Mouse (Mus musculus): ENCODE results near the gene Usp35.

Gene Usp35

DNA sequence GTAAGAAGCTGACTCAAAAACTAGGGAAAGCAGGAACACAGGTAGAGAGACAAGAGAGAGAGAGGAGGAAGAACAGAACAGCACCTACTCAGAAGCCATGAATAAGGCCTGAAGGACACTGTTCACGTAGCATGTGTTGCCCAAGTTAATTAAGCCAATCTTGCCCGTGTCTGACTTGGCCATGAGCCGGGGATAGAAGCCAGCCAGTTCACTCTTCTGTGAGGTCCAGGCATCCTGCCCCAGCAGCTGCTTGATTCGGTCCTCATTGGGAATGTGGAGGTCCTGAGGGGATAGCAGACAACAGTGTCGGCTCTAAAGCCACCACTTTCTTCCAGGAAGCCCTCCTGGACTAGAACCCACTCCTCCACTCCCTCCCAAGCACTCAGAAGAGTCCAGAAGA, 17.2 kb downstream of the Usp35 start:
- no peak for DNase-seq (ENCODE audit: low read depth, low spot score)

DNA sequence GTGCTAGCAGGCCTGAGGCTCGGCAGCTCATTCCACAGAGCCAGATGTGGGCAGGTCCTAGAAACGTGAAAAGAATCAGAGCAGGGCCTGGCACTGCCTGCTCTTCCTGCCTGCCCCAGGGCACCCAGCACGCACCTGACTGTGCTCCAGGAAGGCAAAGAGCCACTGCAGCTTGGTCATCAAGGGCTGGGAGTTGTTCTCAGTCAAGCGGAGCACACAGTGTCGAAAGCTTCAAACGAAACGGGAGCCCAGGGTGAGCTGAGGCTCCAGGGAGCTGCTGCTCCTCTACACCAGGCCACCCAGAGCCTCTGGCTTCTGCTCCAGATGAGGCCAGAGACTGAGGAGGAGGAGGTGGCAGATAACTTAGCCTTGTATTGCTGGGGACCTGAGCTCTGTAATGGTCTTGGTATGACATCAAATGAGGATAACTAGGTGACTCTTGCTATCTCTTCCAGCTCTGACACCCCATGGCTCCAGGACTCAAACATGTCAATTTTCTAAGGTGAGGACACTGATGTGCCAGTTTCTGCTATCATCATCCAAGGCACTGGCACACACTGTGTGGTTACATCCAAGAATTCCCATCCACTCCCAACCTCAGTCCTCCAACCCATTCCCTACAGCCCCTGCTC, 18.3 kb downstream of the Usp35 start:
- DNase-seq (ENCODE audit: low read depth, low spot score): no peak

DNA sequence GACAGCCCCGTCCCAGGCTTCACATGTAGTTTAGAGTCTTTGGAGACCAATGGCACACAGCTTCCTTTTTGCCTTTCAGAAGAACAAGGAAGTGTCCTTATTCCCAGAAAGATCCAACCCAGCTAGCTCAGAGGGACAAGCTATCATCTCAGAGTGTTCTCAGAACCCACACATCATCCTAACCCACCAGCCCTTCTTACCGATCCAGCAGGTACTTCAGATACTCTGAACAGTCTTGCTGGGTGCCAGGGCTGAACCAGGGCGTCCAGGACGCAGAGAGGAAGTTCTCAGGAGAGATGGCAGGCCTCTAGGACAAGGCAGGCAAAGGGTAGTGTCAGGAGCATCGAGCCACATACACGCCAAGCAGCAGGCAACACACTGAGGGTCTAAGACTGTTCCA, 19.0 kb downstream of the Usp35 start:
- no peak for DNase-seq (ENCODE audit: low read depth, low spot score)

DNA sequence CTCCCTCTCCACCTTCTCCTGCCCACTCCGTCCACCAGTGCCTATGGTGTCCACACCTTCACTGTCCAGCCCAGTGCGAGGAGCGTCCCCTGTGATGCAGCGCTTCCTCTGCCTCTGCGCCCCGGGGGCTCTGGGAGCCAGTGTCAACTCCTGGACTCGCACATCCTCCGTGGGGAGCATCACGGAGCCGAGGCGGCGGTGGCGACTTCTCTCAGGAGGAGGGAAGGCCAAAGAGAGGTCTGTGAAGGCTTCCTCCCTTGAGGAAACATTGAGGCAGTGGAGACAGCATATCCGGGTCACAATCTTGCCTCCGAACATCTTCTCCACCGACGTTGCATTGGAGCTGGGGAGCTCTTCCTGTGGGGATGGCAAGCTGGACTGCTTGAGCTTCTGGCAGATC, 19.6 kb downstream of the Usp35 start:
- DNase-seq (ENCODE audit: low read depth, low spot score): no peak

DNA sequence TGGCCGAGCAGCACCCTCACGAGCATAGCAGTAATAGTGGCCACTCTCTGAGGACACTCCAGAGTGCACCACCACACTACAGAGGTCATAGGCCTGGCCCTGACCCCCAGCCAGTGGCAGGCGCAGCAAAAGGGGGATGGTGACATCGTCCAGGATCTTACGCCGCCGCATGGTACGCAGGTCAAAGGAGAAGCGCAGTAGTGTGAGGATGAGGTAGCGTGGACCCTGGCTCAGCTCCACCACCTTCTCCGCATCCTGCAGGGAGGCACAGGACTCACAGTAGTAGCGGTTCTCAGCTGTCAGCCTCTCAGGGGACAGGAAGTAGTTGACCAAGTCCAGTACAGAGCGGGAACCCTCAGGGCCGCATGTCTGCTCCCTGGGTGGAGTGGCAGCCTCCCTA, 20.2 kb downstream of the Usp35 start:
- DNase-seq (ENCODE audit: low read depth, low spot score): no peak

DNA sequence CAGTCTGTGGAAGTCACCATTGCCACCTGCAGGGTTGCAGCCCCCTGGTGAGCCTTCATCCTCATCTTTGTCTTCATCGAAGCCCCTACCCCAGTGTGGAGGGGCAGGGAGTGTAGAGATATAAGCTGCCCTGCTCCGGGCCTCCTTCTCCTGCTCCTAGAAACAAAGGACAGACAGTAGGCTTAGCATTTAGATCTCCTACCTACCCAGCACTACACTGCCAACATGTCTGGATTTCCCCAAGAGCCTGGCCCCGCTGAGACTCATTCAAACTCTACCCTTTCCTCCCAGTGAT, 21.5 kb downstream of the Usp35 start:
- DNase-seq (ENCODE audit: low read depth, low spot score): no peak

DNA sequence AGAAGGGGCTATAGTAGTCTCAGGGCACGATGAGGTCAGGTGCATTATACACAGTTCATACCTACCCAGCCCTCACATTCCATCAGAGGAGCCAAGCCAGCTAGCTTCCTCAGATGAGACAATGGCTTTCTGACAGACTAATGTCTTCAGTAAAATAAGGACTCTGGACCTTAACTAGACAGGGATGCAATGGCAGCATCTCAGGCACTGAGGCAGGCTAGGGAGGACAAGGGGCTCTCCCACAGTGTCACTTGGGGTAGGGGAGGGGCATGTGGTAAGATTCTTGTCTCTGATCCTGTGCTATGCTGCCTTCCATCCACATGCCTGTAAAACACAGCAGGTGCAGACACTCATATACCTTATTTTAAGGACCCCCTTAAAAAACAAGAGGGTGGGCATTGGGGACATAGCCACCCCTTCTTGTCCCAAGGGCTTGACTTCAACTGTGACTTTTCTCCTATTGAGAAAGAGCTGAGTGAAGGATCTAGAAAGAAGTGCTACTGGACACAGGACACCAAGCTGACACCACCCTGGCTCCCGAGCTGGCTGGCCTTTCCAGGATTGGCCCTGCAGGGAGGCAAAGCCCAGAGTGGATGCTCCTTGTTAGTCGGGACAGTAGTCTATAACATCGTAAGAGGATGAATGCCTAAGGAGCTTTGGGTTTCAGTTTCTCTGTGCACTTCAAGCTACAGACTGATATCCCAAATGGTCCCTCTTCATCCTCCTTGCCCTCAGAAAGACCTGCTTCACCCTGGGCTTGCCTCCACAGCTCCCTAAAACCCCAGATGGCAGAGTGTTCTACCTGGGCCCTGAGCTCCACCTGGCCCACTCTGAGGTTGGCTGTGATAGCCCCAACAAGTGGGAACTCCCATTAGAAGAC, 22.1 kb downstream of the Usp35 start:
- no peak for DNase-seq (ENCODE audit: low read depth, low spot score)

DNA sequence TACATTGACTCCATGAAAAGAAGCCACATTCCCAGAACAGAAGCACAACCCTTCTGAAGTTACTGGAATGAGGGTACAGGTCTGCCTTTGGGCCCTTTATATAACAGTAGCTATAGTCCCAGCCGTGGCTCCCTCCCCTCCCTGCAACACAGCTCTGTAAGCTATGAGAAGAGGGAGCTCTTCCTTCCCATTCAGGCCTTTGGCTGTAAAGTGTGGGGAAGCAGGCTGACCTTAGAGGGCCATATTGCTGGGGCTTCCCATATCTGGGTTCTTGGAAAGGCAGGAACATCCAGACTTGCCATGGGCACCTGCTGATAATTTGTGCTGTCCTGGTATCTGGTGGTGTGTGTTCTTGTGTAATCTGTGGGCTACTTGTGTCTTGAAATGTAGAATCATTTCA, 24.3 kb downstream of the Usp35 start:
- no peak for DNase-seq (ENCODE audit: low read depth, low spot score)

DNA sequence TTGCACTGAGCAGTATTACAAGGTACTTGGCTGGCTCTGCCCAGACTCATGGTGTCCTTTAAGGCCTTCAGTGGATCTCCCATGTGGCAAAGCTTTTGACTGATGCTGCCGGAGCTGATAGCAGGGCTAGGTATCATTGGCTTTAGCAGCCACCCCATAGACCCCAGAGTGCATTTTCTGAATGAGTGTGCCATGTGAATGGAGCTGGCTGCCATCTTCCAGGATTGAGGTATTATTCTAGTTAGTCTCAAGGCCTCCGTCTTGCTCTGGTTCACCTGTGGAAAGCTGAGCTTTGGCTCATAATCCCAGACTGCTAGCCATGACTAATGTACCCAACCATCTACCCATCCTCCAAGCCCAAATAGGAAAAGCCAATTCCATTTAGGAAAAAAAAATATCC, 25.0 kb downstream of the Usp35 start:
- no peak for DNase-seq (ENCODE audit: low read depth, low spot score)

DNA sequence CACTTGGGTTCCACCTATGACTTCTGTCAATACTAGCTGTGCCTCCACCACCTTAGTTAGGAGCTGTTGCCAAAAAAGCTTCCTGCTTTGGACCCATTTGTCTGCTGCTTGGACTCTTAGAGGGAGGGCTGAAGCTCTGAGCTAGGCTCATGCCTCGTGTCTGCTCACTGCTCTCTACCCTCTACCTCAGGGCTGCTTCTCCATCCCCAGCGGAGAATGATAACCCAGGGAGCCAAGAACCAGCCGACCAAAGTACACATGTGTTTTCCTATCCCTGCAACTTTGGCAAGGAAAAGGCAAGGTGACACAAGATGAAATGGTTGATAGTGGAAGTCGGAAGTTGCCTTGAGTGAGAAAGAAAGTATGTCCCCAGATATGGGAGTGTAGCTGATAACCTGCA, 26.6 kb downstream of the Usp35 start:
- no peak for DNase-seq (ENCODE audit: low read depth, low spot score)

DNA sequence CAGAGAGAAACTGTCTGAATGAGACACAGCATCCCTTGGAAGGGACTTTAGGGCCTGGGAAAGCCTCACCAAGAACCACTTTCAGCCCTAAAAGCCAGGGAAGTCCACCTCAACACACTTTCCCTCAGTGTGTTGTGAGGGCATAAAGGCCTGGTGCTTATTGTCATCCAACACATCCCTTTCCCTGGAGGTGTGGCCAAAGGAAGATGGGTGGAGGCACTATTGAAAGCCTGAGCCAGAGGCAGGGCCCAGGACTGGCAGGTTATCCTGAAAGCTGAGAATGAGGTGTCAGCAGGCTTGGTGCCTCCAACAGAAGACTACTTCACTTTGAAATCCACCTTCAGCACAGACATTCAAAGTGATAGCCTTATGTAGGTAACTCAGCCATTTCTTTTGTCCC, 27.3 kb downstream of the Usp35 start:
- DNase-seq (ENCODE audit: low read depth, low spot score): no peak

DNA sequence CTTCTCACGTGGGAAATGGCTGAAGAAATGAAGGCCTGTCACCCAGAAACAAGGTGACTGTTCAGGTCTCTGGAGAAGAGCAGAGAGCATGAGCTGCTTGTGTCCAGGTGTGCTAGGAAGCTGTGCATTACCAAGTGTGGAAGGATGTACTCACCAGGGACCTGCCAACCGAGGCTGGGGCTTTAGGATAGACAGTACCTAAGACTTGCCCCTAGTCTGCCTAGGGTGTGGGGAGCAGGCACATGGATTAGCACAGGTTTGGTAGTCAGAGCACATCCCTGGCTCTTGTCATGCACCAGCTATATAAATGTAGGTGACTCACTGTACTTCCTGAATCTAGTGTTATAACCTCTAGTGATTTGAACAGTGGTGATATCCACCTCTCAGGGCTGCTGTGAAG, 28.2 kb downstream of the Usp35 start:
- no peak for DNase-seq (ENCODE audit: low read depth, low spot score)

DNA sequence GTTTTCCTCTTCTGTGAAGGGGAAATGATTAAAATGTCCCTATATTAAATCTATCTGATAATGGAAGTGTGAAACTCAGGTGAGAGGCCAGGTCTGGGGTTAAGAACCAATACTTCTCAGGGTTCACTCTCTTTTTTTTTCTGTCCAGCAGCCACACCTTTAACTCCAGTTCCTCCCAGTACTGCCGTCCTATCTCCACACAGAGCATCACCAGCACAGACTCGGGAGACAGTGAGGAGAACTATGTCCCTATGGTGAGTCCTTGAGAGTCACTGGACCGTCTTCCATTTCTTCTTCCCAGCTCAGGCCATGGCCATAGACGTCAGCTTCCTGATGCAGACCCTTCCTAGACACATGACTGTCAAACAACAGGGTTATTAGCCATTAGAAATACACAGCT, 28.9 kb downstream of the Usp35 start:
- DNase-seq (ENCODE audit: low read depth, low spot score): no peak

DNA sequence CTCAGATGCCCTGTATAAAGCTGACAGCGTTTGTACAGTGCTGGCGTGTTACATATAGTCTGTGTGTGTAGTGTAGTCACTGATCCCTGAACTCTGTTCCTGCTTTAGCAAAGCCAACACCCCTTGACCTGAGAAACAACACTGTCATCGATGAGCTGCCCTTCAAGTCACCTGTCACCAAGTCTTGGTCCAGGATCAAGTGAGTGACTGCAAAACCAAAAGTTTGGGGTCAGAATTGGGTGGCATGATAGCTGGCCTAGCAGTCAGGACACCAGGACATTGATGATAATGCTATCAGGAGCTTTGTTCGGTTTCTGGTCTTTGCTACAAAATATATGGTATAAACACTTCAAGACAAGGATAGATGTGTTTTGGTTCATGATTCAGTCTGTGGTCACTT, 29.6 kb downstream of the Usp35 start:
- DNase-seq (ENCODE audit: low read depth, low spot score): no peak

DNA sequence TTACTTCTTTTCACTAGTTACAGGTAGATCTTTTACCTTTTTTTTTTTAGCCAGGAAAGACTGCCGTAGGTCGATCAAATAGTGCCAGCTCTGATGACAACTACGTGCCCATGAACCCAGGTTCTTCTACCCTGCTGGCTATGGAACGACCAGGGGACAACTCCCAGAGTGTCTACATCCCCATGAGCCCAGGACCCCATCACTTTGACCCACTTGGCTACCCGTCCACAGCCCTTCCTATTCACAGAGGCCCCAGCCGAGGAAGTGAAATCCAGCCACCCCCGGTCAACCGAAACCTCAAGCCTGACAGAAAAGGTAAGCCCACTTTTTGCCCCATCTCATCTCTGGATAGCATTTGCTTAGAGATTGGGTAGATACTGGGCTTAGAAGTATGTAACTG, 30.5 kb downstream of the Usp35 start:
- no peak for DNase-seq (ENCODE audit: low read depth, low spot score)

DNA sequence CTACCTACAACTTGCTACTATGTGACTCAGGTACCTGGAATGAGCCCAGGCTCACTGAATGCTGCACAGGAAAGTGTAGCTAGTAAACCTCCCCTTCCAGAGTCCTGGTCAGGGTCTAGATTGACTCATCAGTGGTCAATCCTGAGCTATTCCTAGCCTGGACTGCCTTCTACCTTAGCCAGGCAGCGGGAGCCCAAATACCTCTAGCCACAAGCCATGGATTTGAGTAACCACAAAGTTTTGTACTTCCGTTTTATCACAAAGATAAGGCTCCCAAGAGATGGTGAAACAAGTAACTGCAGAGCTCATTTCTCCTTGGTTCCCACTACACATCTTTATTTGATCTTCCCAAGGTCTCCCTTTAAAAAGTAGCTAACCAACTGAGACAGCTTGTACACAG, 30.9 kb downstream of the Usp35 start:
- DNase-seq (ENCODE audit: low read depth, low spot score): no peak

DNA sequence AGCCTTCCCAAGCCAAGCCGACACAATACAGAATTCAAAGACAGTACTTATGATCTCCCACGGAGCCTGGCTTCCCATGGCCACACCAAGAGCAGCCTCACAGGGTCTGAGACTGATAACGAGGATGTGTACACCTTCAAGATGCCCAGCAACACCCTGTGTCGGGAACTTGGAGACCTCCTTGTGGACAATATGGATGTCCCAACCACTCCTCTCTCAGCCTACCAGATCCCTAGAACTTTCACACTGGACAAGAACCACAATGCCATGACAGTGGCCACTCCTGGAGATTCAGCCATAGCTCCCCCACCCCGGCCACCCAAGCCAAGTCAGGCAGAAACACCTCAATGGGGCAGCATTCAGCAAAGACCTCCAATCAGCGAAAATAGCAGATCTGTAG, 32.9 kb downstream of the Usp35 start:
- DNase-seq (ENCODE audit: low read depth, low spot score): no peak

DNA sequence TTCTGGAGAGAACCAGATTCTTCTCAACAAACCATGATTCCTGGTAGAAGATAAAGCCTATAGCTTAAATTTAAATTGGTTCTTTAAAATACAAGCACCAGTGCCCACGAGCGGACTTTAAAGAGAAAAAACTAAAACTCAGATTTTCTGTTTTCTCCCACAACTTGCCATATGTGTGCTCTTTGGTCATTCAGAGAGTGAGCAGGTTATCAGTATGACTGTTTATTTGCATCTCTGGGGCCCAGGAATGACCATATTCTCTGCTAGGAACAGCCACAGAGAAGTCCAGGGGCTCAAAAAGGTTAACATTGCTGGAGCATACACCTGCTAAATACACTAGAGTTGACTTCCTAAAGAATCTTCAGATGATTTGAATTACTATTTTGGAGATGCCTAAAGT, 33.5 kb downstream of the Usp35 start:
- DNase-seq (ENCODE audit: low read depth, low spot score): no peak

DNA sequence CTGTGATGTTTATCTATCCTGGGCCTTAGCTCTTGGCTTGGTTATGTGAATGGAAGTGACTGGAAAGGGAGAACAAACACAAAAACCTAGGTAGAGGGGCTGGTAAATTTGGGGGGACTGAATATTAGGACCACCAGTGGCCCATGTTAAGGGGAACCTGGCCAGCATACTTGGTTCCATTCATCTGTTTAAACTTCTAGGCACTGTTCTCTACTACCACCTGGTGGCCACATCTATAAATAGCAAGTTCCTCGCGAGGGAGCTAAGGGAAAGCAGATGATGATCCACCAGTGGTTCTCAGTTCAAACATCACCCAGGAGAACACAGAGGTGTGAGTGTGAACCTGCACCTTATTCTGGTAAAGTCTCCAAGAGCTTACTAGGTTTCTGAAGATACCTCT, 34.4 kb downstream of the Usp35 start:
- peak; percentile 51 for DNase-seq (ENCODE audit: low read depth, low spot score)

DNA sequence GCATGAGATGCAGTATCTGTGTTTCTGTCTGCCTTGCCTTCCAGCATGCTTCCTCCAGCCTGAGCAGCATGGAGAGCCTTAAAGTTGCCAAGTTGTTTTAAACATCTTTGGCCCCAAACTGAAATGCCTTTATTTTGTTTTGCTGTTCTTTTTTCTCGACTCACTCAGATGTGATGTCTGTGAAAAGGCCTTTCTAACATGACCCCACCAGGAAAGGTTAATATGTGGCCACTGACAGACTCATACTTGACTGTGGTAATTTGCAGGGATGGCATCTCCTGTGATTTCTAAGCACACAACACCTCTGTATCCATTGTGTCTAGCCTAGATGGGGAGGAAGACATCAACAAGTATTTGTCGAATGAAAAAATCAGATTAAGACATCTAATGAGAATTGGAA, 34.8 kb downstream of the Usp35 start:
- no peak for DNase-seq (ENCODE audit: low read depth, low spot score)

DNA sequence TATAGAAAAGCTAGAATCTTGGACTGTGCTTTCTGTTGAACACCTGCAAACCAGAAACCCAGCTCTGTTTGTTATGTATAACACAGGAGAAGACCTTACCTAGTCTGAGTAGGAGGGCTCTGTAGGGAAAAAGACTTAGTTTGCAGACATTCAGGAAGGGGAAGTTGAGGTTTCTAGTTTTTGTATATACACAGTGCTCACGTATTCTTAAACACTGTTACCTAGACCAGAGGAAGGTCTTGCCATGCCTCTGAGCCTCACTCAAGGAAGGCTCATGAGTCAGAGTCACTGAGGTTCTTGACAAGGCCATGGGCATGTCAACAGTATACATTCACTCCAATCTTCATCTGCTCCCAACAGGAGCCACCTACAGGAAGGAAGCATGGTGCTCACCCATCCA, 60.8 kb downstream of the Usp35 start:
- DNase-seq (ENCODE audit: low read depth, low spot score): no peak

DNA sequence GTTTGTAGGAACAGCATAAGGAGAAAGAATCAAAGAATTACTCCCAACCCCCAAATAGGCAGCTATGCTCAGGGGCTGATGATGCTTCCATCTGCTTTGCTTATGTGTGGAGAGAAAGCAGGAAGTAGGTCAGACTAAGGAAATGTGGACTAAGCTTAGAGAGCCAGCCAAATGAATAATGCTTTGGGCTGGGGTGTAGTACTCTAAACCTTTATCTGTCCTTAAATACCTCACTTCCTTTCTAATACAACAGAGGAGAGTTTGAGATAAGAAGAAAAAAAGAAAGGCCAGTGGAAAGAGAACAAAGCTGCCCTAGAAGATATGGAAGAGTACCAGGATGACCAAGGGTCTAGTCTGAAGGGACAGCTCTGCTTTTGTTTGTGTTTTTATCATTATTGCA, 61.5 kb downstream of the Usp35 start:
- DNase-seq (ENCODE audit: low read depth, low spot score): no peak

DNA sequence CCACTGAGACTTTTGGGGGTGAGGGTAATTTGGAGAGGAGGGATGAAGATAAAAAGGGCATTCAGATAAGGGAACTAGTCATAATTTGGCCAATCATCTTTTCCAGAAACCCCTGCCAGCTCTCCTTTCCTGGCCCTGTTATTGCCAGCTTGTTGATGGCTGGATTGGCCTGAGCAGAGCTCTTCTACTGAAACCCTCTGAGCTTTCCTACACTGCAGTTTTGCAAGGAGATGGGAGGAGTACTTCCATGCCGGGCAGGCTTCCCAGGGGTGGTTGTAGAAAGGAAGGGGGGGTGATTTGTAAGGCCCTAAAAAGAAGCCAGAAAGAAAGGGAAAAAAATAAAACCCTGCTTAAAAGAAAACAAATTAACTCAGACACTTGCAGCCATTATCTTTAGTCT, 69.3 kb downstream of the Usp35 start:
- no peak for DNase-seq (ENCODE audit: low read depth, low spot score)
